Mouse (Mus musculus): ENCODE data around the gene Mogat2.

The Mogat2 gene

GRCm38 (mm10) chr7:99238417-99238816 lies at the start of gene Mogat2:
Gene Mogat2, minus strand, starts transcription at chr7:99238619.
- DNase-seq (ENCODE audit: low spot score in 2 of 2): no peak

GRCm38 (mm10) chr7:99287287-99287686 lies 48.9 kb upstream of the Mogat2 start:
- peak; percentile 56 to 81 for DNase-seq (ENCODE audit: low spot score in 2 of 2)

- DNase-seq (ENCODE audit: low spot score in 2 of 2): no peak
Measured at GRCm38 (mm10) chr7:99279586-99279985, 41.2 kb upstream of the Mogat2 start.

GRCm38 (mm10) chr7:99278309-99278708 lies 39.9 kb upstream of the Mogat2 start:
- no peak for DNase-seq (ENCODE audit: low spot score in 2 of 2)

GRCm38 (mm10) chr7:99276679-99277078 lies 38.3 kb upstream of the Mogat2 start:
- DNase-seq (ENCODE audit: low spot score in 2 of 2): no peak

GRCm38 (mm10) chr7:99275131-99275530 lies 36.7 kb upstream of the Mogat2 start:
- no peak for DNase-seq (ENCODE audit: low spot score in 2 of 2)

- no peak for DNase-seq (ENCODE audit: low spot score in 2 of 2)
Measured at GRCm38 (mm10) chr7:99271630-99272029, 33.2 kb upstream of the Mogat2 start.

- DNase-seq (ENCODE audit: low spot score in 2 of 2): no peak
Measured at GRCm38 (mm10) chr7:99268951-99269945, 30.8 kb upstream of the Mogat2 start.

GRCm38 (mm10) chr7:99268506-99268900 lies 30.1 kb upstream of the Mogat2 start:
- DNase-seq (ENCODE audit: low spot score in 2 of 2): no peak

- DNase-seq (ENCODE audit: low spot score in 2 of 2): peak; percentile 76 to 84
Measured at GRCm38 (mm10) chr7:99267897-99268505, 29.6 kb upstream of the Mogat2 start.

GRCm38 (mm10) chr7:99267251-99267896 lies 29.0 kb upstream of the Mogat2 start, which contains the start of gene Map6:
Gene Map6, plus strand, starts transcription at chr7:99267447.
- peak; percentile 70 to 82 for DNase-seq (ENCODE audit: low spot score in 2 of 2)

GRCm38 (mm10) chr7:99264597-99264996 lies 26.2 kb upstream of the Mogat2 start:
- DNase-seq (ENCODE audit: low spot score in 2 of 2): no peak

- DNase-seq (ENCODE audit: low spot score in 2 of 2): no peak
Measured at GRCm38 (mm10) chr7:99263509-99263908, 25.1 kb upstream of the Mogat2 start.

- no peak for DNase-seq (ENCODE audit: low spot score in 2 of 2)
Measured at GRCm38 (mm10) chr7:99261900-99262299, 23.5 kb upstream of the Mogat2 start.

GRCm38 (mm10) chr7:99255006-99255405 lies 16.6 kb upstream of the Mogat2 start:
- DNase-seq (ENCODE audit: low spot score in 2 of 2): peak in 1 of 2 experiments; percentile 77

GRCm38 (mm10) chr7:99250386-99250785 lies 12.0 kb upstream of the Mogat2 start:
- no peak for DNase-seq (ENCODE audit: low spot score in 2 of 2)

GRCm38 (mm10) chr7:99249582-99249911 lies 11.1 kb upstream of the Mogat2 start:
- peak in 1 of 2 experiments; percentile 37 for DNase-seq (ENCODE audit: low spot score in 2 of 2)

- DNase-seq (ENCODE audit: low spot score in 2 of 2): no peak
Measured at GRCm38 (mm10) chr7:99248906-99249581, 10.6 kb upstream of the Mogat2 start.

GRCm38 (mm10) chr7:99248157-99248742 lies 9.8 kb upstream of the Mogat2 start:
- DNase-seq (ENCODE audit: low spot score in 2 of 2): no peak

GRCm38 (mm10) chr7:99242097-99242496 lies 3.7 kb upstream of the Mogat2 start:
- no peak for DNase-seq (ENCODE audit: low spot score in 2 of 2)

GRCm38 (mm10) chr7:99236888-99237660 lies 1.3 kb downstream of the Mogat2 start:
- no peak for DNase-seq (ENCODE audit: low spot score in 2 of 2)
